Mouse (Mus musculus) gastrocnemius, adult 2 months (tissue): ENCODE measurements around the gene Brd7. TPM values are rescaled to one million over a fixed set of nuclear protein-coding genes. Genes with fewer than 3 reads are reported as not detected.

ENCODE experiments used
- DNase-seq: peaks from one replicate; pipeline ENCODE4 v3.0.0; 2022
- H3K27ac ChIP-seq: fragments of 200-600 bp; 2 replicates; pipeline ENCODE4 v1.8.1; 2022; ENCODE audit warnings: mild to moderate bottlenecking
- H3K4me3 ChIP-seq: fragments of 200-600 bp; 2 replicates; pipeline ENCODE4 v1.8.1; 2022; ENCODE audit warnings: mild to moderate bottlenecking, moderate library complexity
- CTCF ChIP-seq: fragments of 200-600 bp; IDR thresholded peaks from 2 replicates; pipeline ENCODE4 v1.8.1; 2022; ENCODE audit warnings: antibody characterized with exemption, mild to moderate bottlenecking, moderate library complexity
- intact Hi-C: fragments of 180-260 bp; cut with DNase I; formaldehyde crosslinking; loops from one replicate; pipeline ENCODE4 v1.15.1; 2025
- total RNA-seq, 2 experiments: library from RNA; stranded (reverse); gene quantifications; 2 replicates each; pipeline ENCODE4 v1.2.3; 2021

Gene Brd7
- total RNA-seq, 2 experiments from 2014 or later: 74.5 to 85.4 TPM

GRCm38 (mm10) chr8:88376836-88377582 lies 15.0 kb upstream of the Brd7 start:
- no peak overlapping the region for H3K4me3 ChIP-seq
- intact Hi-C loops: no loop called here
- DNase-seq: peak; percentile 32
- no peak for TF ChIP-seq CTCF
- no peak overlapping the region for H3K27ac ChIP-seq

- no peak overlapping the region for H3K4me3 ChIP-seq
- no peak overlapping the region for H3K27ac ChIP-seq
- TF ChIP-seq CTCF: no peak
- intact Hi-C loops: no loop called here
- DNase-seq: no peak
These were observed 9.5 kb upstream of the Brd7 start for GRCm38 (mm10) chr8:88371522-88371921.

GRCm38 (mm10) chr8:88369805-88370204 lies 7.8 kb upstream of the Brd7 start:
- Histone ChIP-seq H3K4me3 (no peak overlapping the region), H3K27ac (no peak overlapping the region)
- TF ChIP-seq CTCF: no peak
- no peak for DNase-seq
- intact Hi-C loops: no loop called here

GRCm38 (mm10) chr8:88369221-88369620 lies 7.2 kb upstream of the Brd7 start:
- TF ChIP-seq CTCF: peak; percentile 35; the same call in 1 of the 2 replicates
- no peak overlapping the region for H3K27ac ChIP-seq
- intact Hi-C loops: no loop called here
- no peak for DNase-seq
- H3K4me3 ChIP-seq: no peak overlapping the region

GRCm38 (mm10) chr8:88362446-88363150 lies 604 bp upstream of the Brd7 start:
- Histone ChIP-seq H3K27ac (peak overlapping the region; percentile 94), H3K4me3 (peak overlapping the region; percentile 82)
- intact Hi-C loops: loop anchor here (2.0 kb wide), 1 partner anchor 258 kb away; no protein-coding TSS in a partner anchor
- TF ChIP-seq CTCF: no peak
- peak; percentile 28 for DNase-seq

- Histone ChIP-seq H3K27ac (peak overlapping the region; percentile 94), H3K4me3 (peak overlapping the region; percentile 82)
- no peak for TF ChIP-seq CTCF
- no peak for DNase-seq
- intact Hi-C loops: no loop called here
These were observed 818 bp downstream of the Brd7 start for GRCm38 (mm10) chr8:88361044-88361707.

GRCm38 (mm10) chr8:88359959-88360358 lies 2.0 kb downstream of the Brd7 start:
- peak; percentile 45 for TF ChIP-seq CTCF
- Histone ChIP-seq H3K27ac (peak overlapping the region; percentile 6; the same call in 1 of the 2 replicates), H3K4me3 (peak overlapping the region; percentile 82)
- intact Hi-C loops: loop anchor here (2.0 kb wide), 1 partner anchor 93 kb away; no protein-coding TSS in a partner anchor
- peak; percentile 63 for DNase-seq

GRCm38 (mm10) chr8:88357946-88358345 lies 4.0 kb downstream of the Brd7 start:
- intact Hi-C loops: loop anchor here (2.0 kb wide), 1 partner anchor 91 kb away; no protein-coding TSS in a partner anchor
- peak; percentile 65 for TF ChIP-seq CTCF
- Histone ChIP-seq H3K4me3 (no peak overlapping the region), H3K27ac (no peak overlapping the region)
- no peak for DNase-seq

- no peak for TF ChIP-seq CTCF
- intact Hi-C loops: no loop called here
- Histone ChIP-seq H3K4me3 (no peak overlapping the region), H3K27ac (no peak overlapping the region)
- DNase-seq: no peak
These were observed 4.6 kb downstream of the Brd7 start for GRCm38 (mm10) chr8:88357226-88357933.

GRCm38 (mm10) chr8:88349046-88349445 lies 12.9 kb downstream of the Brd7 start:
- Histone ChIP-seq H3K27ac (0 out of 2 replicates have a peak overlapping the region, but pooled peaks have one; percentile 21), H3K4me3 (no peak overlapping the region)
- intact Hi-C loops: no loop called here
- peak; percentile 34 for TF ChIP-seq CTCF
- DNase-seq: no peak

- no peak for TF ChIP-seq CTCF
- peak overlapping the region; percentile 43 for H3K27ac ChIP-seq
- no peak for DNase-seq
- H3K4me3 ChIP-seq: no peak overlapping the region
- intact Hi-C loops: no loop called here
These were observed 20.0 kb downstream of the Brd7 start for GRCm38 (mm10) chr8:88342026-88342425.
